Mouse (Mus musculus) C3H10T1/2 (cell line): ENCODE data around the gene Stradb. TPM values are rescaled to one million over a fixed set of nuclear protein-coding genes. Genes with fewer than 3 reads are reported as not detected.

Source experiments
- polyA plus RNA-seq, 2 experiments: library from polyadenylated mRNA; unstranded; fragments of >200 nt; fragmentation: generic; extraction: Trizol; gene quantifications; one replicate each; pipeline ENCODE4 v1.2.1; 2012; ENCODE audit warnings: missing spikeins in 2 of 2

The Stradb gene
- 1 to 10 TPM; 2.8 to 6.7 TPM for polyA plus RNA-seq

DNA sequence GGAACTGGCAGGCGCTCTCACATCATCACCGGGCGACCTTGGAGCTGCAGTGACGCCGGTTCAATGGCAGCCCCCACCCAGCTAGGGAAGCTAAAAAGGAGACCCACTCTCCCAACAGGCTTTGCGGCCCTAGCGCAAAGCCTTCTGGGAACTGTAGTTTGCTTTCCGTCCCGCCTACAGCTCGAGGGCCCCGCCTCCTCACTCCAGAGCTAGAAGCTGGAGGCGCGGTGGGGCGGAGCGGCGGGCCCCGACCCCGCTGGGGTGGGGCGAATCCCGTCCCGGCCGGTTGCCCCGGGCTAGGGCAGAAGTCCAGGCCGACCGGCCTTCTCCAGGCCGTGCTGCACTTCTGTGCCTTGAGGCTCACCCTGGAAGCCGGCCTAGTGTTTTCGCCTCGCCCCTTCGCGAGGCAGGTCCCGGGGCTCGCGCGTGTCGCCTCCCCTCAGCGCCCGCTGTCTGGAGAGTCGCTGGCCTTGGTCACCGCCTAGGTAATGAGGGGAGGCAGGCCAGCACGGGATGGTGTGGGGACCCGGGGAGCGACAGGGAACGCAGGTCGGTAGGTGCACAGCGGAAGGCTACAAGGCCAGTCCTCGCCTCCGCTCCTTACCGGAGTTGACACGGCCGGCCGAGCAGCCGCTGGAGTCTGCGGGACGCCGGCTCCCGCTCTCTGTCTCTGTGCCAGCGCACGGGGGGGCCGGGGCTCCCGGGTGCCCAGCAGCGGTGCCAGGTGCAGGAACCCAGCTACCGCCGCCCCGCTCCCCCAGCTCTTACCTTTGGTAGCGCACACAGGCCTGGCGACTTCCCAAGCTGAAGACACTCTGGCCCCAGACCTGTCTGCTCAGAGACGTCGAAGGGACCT is at the start of gene Stradb, which contains the start of gene Trak2:
TSS of gene Stradb (plus strand) at position 157 of the 856 bp plus-strand sequence.
TSS of gene Trak2 (minus strand) at position 65 of the 856 bp plus-strand sequence.

Other genes starting within 250 kb of the Stradb start
- gene Casp8, start 178.1 kb upstream of the Stradb start, polyA plus RNA-seq = 10 to 100 TPM in 1 of 2 experiments, 1 to 10 TPM in 1; 1.7 to 13.7 TPM
- gene Trak2, start 92 bp upstream of the Stradb start, polyA plus RNA-seq = 1 to 10 TPM in 1 of 2 experiments, under 1 TPM in 1; 0.67 to 7.7 TPM
- gene C2cd6, start 121.4 kb downstream of the Stradb start, polyA plus RNA-seq = not detected
- gene Tmem237, start 146.9 kb downstream of the Stradb start, polyA plus RNA-seq = 10 to 100 TPM in 1 of 2 experiments, 1 to 10 TPM in 1; 4.5 to 20.8 TPM
- under 1 TPM; 0.21 to 0.52 TPM for gene Mpp4, start 189.9 kb downstream of the Stradb start, polyA plus RNA-seq